Mouse (Mus musculus): ENCODE results near the gene Maff.

DNA sequence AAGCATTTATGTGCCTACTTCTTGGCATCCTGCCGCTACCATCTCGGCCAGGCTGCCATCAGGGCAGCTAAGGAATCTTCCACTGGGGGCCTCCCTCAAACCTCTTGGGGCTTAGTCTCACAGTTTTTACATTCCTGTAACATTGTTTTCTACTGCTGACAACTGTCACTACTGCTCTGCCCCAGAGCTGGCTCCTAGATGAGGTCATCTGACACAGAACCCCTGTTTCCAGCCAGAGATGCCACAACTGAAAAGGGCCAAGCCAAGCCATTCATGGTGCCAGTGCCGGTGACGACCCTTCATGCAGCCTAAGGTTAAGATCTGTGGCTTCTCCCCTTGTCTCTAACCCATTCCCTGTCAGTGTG, 22.6 kb upstream of the Maff start:
- no peak for TF ChIP-seq CTCF (IDR thresholded peaks at IDR 0.05; ENCODE audit: low read depth, low read length)
- no peak for TF ChIP-seq POLR2A (IDR thresholded peaks at IDR 0.05; ENCODE audit: borderline replicate concordance, low read depth, low read length)
